Mouse (Mus musculus) megakaryocyte, embryonic 14.5 days (primary cell): Measurements from ENCODE around the gene Naa25.

ENCODE experiments used
- FLI1 ChIP-seq: IDR thresholded peaks from 2 replicates; pipeline ENCODE4 v1.6.1; 2012; ENCODE audit warnings: low read length, inconsistent platforms, mixed read lengths
- GATA1 ChIP-seq: IDR thresholded peaks from 3 replicates; pipeline ENCODE4 v1.6.1; 2012; ENCODE audit warnings: mixed read lengths, low read length, inconsistent platforms, borderline replicate concordance

- no peak for TF ChIP-seq GATA1
- no peak for TF ChIP-seq FLI1
Observed at GRCm38 (mm10) chr5:121484801-121485200, 87.1 kb downstream of the Naa25 start.
